Mouse (Mus musculus) limb, embryonic 10.5 days (tissue): ENCODE measurements around the gene Prkaa1. TPM values are rescaled to one million over a fixed set of nuclear protein-coding genes. Genes with fewer than 3 reads are reported as not detected.

Source experiments
- DNase-seq: peaks from one replicate; pipeline ENCODE4 v3.0.0-alpha.2; 2017; ENCODE audit warnings: low spot score
- H3K27ac ChIP-seq: fragments of 300-500 bp; sonication (generic); 2 replicates; pipeline ENCODE4 v1.5.1; 2016; ENCODE audit warnings: mild to moderate bottlenecking
- H3K27me3 ChIP-seq: fragments of 300-500 bp; sonication (generic); 2 replicates; pipeline ENCODE4 v1.6.1; 2016; ENCODE audit warnings: low read depth, mild to moderate bottlenecking; ENCODE audit not compliant: poor library complexity, severe bottlenecking
- H3K36me3 ChIP-seq: fragments of 300-500 bp; sonication (generic); 2 replicates; pipeline ENCODE4 v1.6.1; 2016; ENCODE audit warnings: mild to moderate bottlenecking, moderate library complexity
- H3K4me1 ChIP-seq: fragments of 300-500 bp; sonication (generic); 2 replicates; pipeline ENCODE4 v1.6.1; 2016
- H3K4me3 ChIP-seq: fragments of 300-500 bp; sonication (generic); 2 replicates; pipeline ENCODE4 v1.5.1; 2016; ENCODE audit warnings: mild to moderate bottlenecking, moderate library complexity
- H3K9me3 ChIP-seq: fragments of 300-500 bp; sonication (generic); replicated peaks from 2 replicates; pipeline ENCODE4 v1.6.1; 2016; ENCODE audit warnings: mild to moderate bottlenecking
- WGBS: fragments of 180-500 bp; shearing (Covaris S2); methylation state at CpG from one replicate; pipeline ENCODE4 v1.1.7; 2016; 5-methylcytosine and 5-hydroxymethylcytosine counted together
- polyA plus RNA-seq: library from polyadenylated mRNA; unstranded; fragments of >200 nt; fragmentation: Nextera tagmentation; extraction: Ambion mirVana; gene quantifications from 2 replicates; pipeline ENCODE4 v1.2.1, GENCODE M21; 2016

The Prkaa1 gene
- polyA plus RNA-seq, 1 experiment from 2014 or later: 16.2 TPM

- Histone ChIP-seq H3K4me1 (no peaks in the 10 kb centered on the region), H3K36me3 (no peaks in the 10 kb centered on the region), H3K9me3 (no peaks in the 10 kb centered on the region), H3K4me3 (no peak overlapping the region), H3K27ac (no peak overlapping the region), H3K27me3 (no peaks in the 10 kb centered on the region)
- WGBS: 74% methylated on average over 8 of the region's 8 CpGs
- no peak for DNase-seq
Measured at GRCm38 (mm10) chr15:5134945-5135483, 8.6 kb upstream of the Prkaa1 start.

GRCm38 (mm10) chr15:5138021-5138856 lies 5.4 kb upstream of the Prkaa1 start:
- Histone ChIP-seq H3K27ac (no peak overlapping the region), H3K9me3 (no peaks in the 10 kb centered on the region), H3K36me3 (no peaks in the 10 kb centered on the region), H3K4me3 (no peak overlapping the region), H3K4me1 (no peaks in the 10 kb centered on the region), H3K27me3 (no peaks in the 10 kb centered on the region)
- WGBS: 91% methylated on average over 9 of the region's 9 CpGs
- no peak for DNase-seq

GRCm38 (mm10) chr15:5139366-5139765 lies 4.3 kb upstream of the Prkaa1 start:
- H3K9me3 ChIP-seq: no peaks in the 10 kb centered on the region
- no peak overlapping the region for H3K4me3 ChIP-seq
- H3K36me3 ChIP-seq: no peaks in the 10 kb centered on the region
- no peak for DNase-seq
- WGBS: 89% methylated on average over 2 of the region's 2 CpGs
- H3K27me3 ChIP-seq: no peaks in the 10 kb centered on the region
- no peaks in the 10 kb centered on the region for H3K4me1 ChIP-seq
- no peak overlapping the region for H3K27ac ChIP-seq

GRCm38 (mm10) chr15:5139863-5140262 lies 3.8 kb upstream of the Prkaa1 start:
- Histone ChIP-seq H3K27ac (no peak overlapping the region), H3K27me3 (no peaks in the 10 kb centered on the region), H3K36me3 (no peaks in the 10 kb centered on the region), H3K4me1 (peaks cover 3% of the 10 kb centered on the region), H3K9me3 (no peaks in the 10 kb centered on the region), H3K4me3 (no peak overlapping the region)
- 91% methylated on average over 7 of the region's 7 CpGs for WGBS
- DNase-seq: no peak

- Histone ChIP-seq H3K4me3 (no peak overlapping the region), H3K4me1 (peaks cover 8% of the 10 kb centered on the region), H3K27ac (no peak overlapping the region), H3K9me3 (no peaks in the 10 kb centered on the region), H3K27me3 (no peaks in the 10 kb centered on the region), H3K36me3 (no peaks in the 10 kb centered on the region)
- no peak for DNase-seq
Measured at GRCm38 (mm10) chr15:5140357-5140756, 3.3 kb upstream of the Prkaa1 start.

GRCm38 (mm10) chr15:5142047-5142446 lies 1.6 kb upstream of the Prkaa1 start:
- Histone ChIP-seq H3K36me3 (no peaks in the 10 kb centered on the region), H3K4me1 (peaks cover 11% of the 10 kb centered on the region), H3K27me3 (no peaks in the 10 kb centered on the region), H3K27ac (no peak overlapping the region), H3K4me3 (no peak overlapping the region), H3K9me3 (no peaks in the 10 kb centered on the region)
- DNase-seq: no peak
- 62% methylated on average over 5 of the region's 5 CpGs for WGBS

GRCm38 (mm10) chr15:5142714-5143113 lies 947 bp upstream of the Prkaa1 start:
- Histone ChIP-seq H3K4me1 (peaks cover 11% of the 10 kb centered on the region), H3K27me3 (no peaks in the 10 kb centered on the region), H3K27ac (no peak overlapping the region), H3K4me3 (peak overlapping the region; percentile 91), H3K36me3 (no peaks in the 10 kb centered on the region), H3K9me3 (no peaks in the 10 kb centered on the region)
- DNase-seq: no peak
- WGBS: 85% methylated on average over 5 of the region's 5 CpGs

GRCm38 (mm10) chr15:5144021-5144778 lies 539 bp downstream of the Prkaa1 start:
- Histone ChIP-seq H3K27me3 (no peaks in the 10 kb centered on the region), H3K9me3 (no peaks in the 10 kb centered on the region), H3K4me1 (peaks cover 22% of the 10 kb centered on the region), H3K4me3 (peak overlapping the region; percentile 91), H3K27ac (peak overlapping the region; percentile 96), H3K36me3 (no peaks in the 10 kb centered on the region)
- WGBS: 2% methylated on average over 56 of the region's 61 CpGs
- peak; percentile 86 for DNase-seq

GRCm38 (mm10) chr15:5145196-5145945 lies 1.7 kb downstream of the Prkaa1 start:
- Histone ChIP-seq H3K4me1 (peaks cover 26% of the 10 kb centered on the region), H3K36me3 (no peaks in the 10 kb centered on the region), H3K27me3 (no peaks in the 10 kb centered on the region), H3K27ac (no peak overlapping the region), H3K9me3 (no peaks in the 10 kb centered on the region), H3K4me3 (peak overlapping the region; percentile 91)
- 40% methylated on average over 9 of the region's 9 CpGs for WGBS
- DNase-seq: no peak

- H3K27ac ChIP-seq: no peak overlapping the region
- 59% methylated on average over 4 of the region's 4 CpGs for WGBS
- no peak for DNase-seq
Measured at GRCm38 (mm10) chr15:5149187-5149586, 5.5 kb downstream of the Prkaa1 start.

GRCm38 (mm10) chr15:5152171-5152570 lies 8.5 kb downstream of the Prkaa1 start:
- Histone ChIP-seq H3K9me3 (no peaks in the 10 kb centered on the region), H3K27me3 (no peaks in the 10 kb centered on the region), H3K36me3 (no peaks in the 10 kb centered on the region), H3K27ac (no peak overlapping the region), H3K4me3 (no peak overlapping the region), H3K4me1 (peaks cover 15% of the 10 kb centered on the region)
- WGBS: 93% methylated on average over 6 of the region's 6 CpGs
- DNase-seq: no peak

More at GRCm38 (mm10) chr15:5149187-5149586, 5.5 kb downstream of the Prkaa1 start:
- Histone ChIP-seq H3K4me3 (no peak overlapping the region), H3K36me3 (no peaks in the 10 kb centered on the region), H3K27me3 (no peaks in the 10 kb centered on the region), H3K9me3 (no peaks in the 10 kb centered on the region), H3K4me1 (peaks cover 26% of the 10 kb centered on the region)

GRCm38 (mm10) chr15:5154621-5155020 lies 11.0 kb downstream of the Prkaa1 start:
- Histone ChIP-seq H3K36me3 (no peaks in the 10 kb centered on the region), H3K9me3 (no peaks in the 10 kb centered on the region), H3K27ac (no peak overlapping the region), H3K4me1 (no peaks in the 10 kb centered on the region), H3K27me3 (no peaks in the 10 kb centered on the region), H3K4me3 (no peak overlapping the region)
- DNase-seq: no peak
- 93% methylated on average over 9 of the region's 9 CpGs for WGBS
